Mouse (Mus musculus) cerebellum, postnatal 14 days (tissue): ENCODE results near the gene Ssxb10.
"Not testable (repeated sequence)": the region's sequence is repeated elsewhere in the genome, so short reads cannot be mapped to it uniquely, and the experiment has no call there.

Source experiments
- DNase-seq, 2 experiments: peaks; one replicate each; pipeline ENCODE4 v3.0.0; 2021; ENCODE audit warnings: mixed read lengths in 2 of 2

The Ssxb10 gene

GRCm38 (mm10) chrX:8327124-8327523 is at the start of gene Ssxb10:
Ssxb10 (plus strand) TSS chrX:8327424.
- no peak for DNase-seq

- DNase-seq, result no peak
Observed at GRCm38 (mm10) chrX:8288621-8289020, 38.6 kb upstream of the Ssxb10 start.

- DNase-seq, result no peak
Observed at GRCm38 (mm10) chrX:8309302-8309701, 17.9 kb upstream of the Ssxb10 start.

- peak; percentile 12 to 56 for DNase-seq
Observed at GRCm38 (mm10) chrX:8314905-8315304, 12.3 kb upstream of the Ssxb10 start.

DNA sequence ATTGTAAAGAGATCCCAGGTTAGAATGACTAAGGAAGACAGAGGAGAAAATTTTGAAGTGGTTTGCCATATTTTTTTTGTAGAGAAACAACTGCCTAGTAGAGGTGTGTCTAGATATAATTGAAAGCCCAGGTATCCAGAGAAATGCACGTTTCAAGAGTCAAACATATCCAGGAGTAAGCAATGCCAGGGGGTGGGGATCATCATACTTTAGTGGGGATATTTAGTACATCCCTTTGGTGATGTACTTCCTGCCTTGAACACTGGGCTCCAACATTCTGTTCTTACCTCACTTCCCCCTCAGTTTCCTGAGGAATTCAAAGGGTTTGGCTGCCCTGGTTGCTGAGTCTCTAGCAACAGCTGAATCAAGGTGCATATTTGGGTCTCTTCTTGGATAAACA is 39.5 kb downstream of the Ssxb10 start, which contains the start of gene Ssxb9:
Gene Ssxb9, plus strand, starts transcription at position 301 of the 400 bp plus-strand sequence.
- DNase-seq, result not testable (repeated sequence)
